Mouse (Mus musculus) embryonic facial prominence, embryonic 13.5 days (tissue): ENCODE results near the gene Hemk1. TPM values are rescaled to one million over a fixed set of nuclear protein-coding genes. Genes with fewer than 3 reads are reported as not detected.

Source experiments
- ATAC-seq: fragments of 200-750 bp; cut with Nextera tagmentation; 2 replicates; pipeline ENCODE4 v1.8.0; 2017; ENCODE audit warnings: low read depth; ENCODE audit not compliant: insufficient number of reproducible peaks, insufficient read depth, low FRiP score, low TSS enrichment
- H3K27ac ChIP-seq: fragments of 300-500 bp; sonication (generic); 2 replicates; pipeline ENCODE4 v1.5.1; 2015; ENCODE audit warnings: moderate library complexity, mild to moderate bottlenecking, inconsistent platforms
- H3K27me3 ChIP-seq: fragments of 300-500 bp; sonication (generic); 2 replicates; pipeline ENCODE4 v1.6.1; 2015; ENCODE audit warnings: mild to moderate bottlenecking, inconsistent platforms
- H3K36me3 ChIP-seq: fragments of 300-500 bp; sonication (generic); 2 replicates; pipeline ENCODE4 v1.6.1; 2015; ENCODE audit warnings: mild to moderate bottlenecking, inconsistent platforms
- H3K4me1 ChIP-seq: fragments of 300-500 bp; sonication (generic); 2 replicates; pipeline ENCODE4 v1.6.1; 2015; ENCODE audit warnings: inconsistent platforms
- H3K4me2 ChIP-seq: fragments of 300-500 bp; sonication (generic); 2 replicates; pipeline ENCODE4 v1.6.1; 2015; ENCODE audit warnings: moderate library complexity, mild to moderate bottlenecking, inconsistent platforms
- H3K4me3 ChIP-seq: fragments of 300-500 bp; sonication (generic); 2 replicates; pipeline ENCODE4 v1.5.1; 2015; ENCODE audit warnings: mild to moderate bottlenecking, inconsistent platforms
- H3K9ac ChIP-seq: fragments of 300-500 bp; sonication (generic); 2 replicates; pipeline ENCODE4 v1.6.1; 2015; ENCODE audit warnings: mild to moderate bottlenecking, inconsistent platforms
- H3K9me3 ChIP-seq: fragments of 300-500 bp; sonication (generic); 2 replicates; pipeline ENCODE4 v1.6.1; 2016; ENCODE audit warnings: inconsistent platforms
- WGBS: fragments of 180-500 bp; shearing (Covaris S2); methylation state at CpG from one replicate; pipeline ENCODE4 v1.1.7; 2015; ENCODE audit warnings: mixed read lengths; 5-methylcytosine and 5-hydroxymethylcytosine counted together
- polyA plus RNA-seq: library from polyadenylated mRNA; unstranded; fragments of >200 nt; fragmentation: Nextera tagmentation; extraction: Ambion mirVana; gene quantifications from 2 replicates; pipeline ENCODE4 v1.2.1, GENCODE M21; 2015

The Hemk1 gene
- polyA plus RNA-seq, 1 experiment from 2014 or later = 12.1 TPM

- ATAC-seq = no peak
- 96% methylated on average over 1 of the region's 1 CpGs for WGBS
Measured at GRCm38 (mm10) chr9:107368302-107368701, 30.2 kb upstream of the Hemk1 start.

DNA sequence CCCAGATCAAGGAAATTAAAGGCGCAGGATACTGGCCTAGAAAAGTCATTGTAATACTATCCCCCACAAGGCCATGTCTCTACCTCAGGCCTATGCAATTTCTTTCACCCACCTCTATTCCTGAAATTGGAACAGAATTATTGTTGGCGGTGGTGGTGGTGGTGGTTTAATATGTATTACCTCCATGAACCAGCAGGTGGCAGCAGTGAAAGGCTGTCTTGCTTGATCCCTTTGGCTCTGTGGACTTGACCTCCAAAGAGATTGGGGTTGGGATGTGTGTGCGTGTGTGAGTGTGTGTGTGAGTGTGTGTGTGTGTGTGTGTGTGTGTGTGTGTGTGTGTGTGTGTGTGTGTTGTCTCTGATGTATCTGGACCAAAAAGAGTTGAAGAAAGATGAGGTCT is 28.5 kb upstream of the Hemk1 start:
- H3K9me3 ChIP-seq = no peaks in the 10 kb centered on the region
- ATAC-seq = no peak
- no peak overlapping the region for H3K9ac ChIP-seq
- H3K4me2 ChIP-seq = no peak overlapping the region
- no peaks in the 10 kb centered on the region for H3K4me1 ChIP-seq
- no peaks in the 10 kb centered on the region for H3K36me3 ChIP-seq
- WGBS = 2% methylated on average over 3 of the region's 3 CpGs
- H3K27me3 ChIP-seq = peaks cover 23% of the 10 kb centered on the region; the same call in 1 of the 2 replicates
- H3K4me3 ChIP-seq = no peak overlapping the region
- H3K27ac ChIP-seq = no peak overlapping the region

More at GRCm38 (mm10) chr9:107368302-107368701, 30.2 kb upstream of the Hemk1 start:
- Histone ChIP-seq H3K4me3 (no peak overlapping the region), H3K36me3 (no peaks in the 10 kb centered on the region), H3K4me2 (no peak overlapping the region), H3K27me3 (peaks cover 32% of the 10 kb centered on the region; the same call in 1 of the 2 replicates), H3K9me3 (no peaks in the 10 kb centered on the region), H3K9ac (no peak overlapping the region), H3K27ac (no peak overlapping the region), H3K4me1 (no peaks in the 10 kb centered on the region)

DNA sequence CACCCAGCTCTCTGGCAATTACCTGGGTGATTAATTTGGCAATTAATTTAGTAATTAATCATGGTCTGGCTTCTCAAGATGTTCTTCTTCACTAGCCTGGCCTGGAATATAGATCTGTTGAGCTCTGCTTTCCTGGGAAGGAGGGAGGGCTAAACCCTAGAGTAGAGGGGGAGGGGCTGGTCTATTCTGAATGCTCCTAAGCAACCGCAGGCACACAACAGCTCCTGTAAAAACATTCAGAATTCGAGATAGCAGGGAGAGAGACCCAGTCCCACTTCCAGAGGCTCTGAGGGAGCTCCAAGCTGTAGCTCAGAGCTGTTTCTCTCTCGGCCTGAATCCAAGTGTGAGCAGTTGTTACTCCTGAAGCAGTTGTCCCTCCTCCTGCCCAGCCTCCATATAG is 22.8 kb upstream of the Hemk1 start:
- H3K9ac ChIP-seq = no peak overlapping the region
- peaks cover 9% of the 10 kb centered on the region for H3K27me3 ChIP-seq
- WGBS = 17% methylated on average over 3 of the region's 3 CpGs
- ATAC-seq = no peak
- no peak overlapping the region for H3K27ac ChIP-seq
- H3K4me3 ChIP-seq = no peak overlapping the region
- H3K9me3 ChIP-seq = no peaks in the 10 kb centered on the region
- no peak overlapping the region for H3K4me2 ChIP-seq
- no peaks in the 10 kb centered on the region for H3K4me1 ChIP-seq
- no peaks in the 10 kb centered on the region for H3K36me3 ChIP-seq

DNA sequence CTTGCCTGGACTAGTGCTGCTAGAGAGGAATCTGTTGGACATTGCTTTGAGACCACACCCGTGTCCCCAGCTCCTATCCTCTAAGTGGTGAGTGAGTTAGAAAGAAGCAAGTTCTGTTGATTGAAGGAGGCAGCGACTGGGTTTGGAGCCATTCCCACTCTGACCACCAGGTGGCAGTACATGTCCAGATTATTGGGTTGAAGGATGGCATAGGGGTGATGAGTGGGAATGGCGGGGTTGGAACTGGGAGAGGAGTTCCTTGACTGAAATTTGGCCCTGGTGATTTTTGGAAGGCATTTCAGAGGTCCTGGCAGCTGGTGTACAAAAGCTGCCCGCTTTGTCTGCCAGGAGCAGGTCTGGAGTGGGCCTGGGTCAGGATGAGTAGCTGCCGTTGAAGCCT is 19.5 kb upstream of the Hemk1 start:
- no peak overlapping the region for H3K4me3 ChIP-seq
- WGBS = 21% methylated on average over 5 of the region's 5 CpGs
- no peaks in the 10 kb centered on the region for H3K36me3 ChIP-seq
- peaks cover 17% of the 10 kb centered on the region for H3K27me3 ChIP-seq
- H3K9ac ChIP-seq = no peak overlapping the region
- no peaks in the 10 kb centered on the region for H3K9me3 ChIP-seq
- no peak for ATAC-seq
- H3K4me1 ChIP-seq = no peaks in the 10 kb centered on the region
- no peak overlapping the region for H3K4me2 ChIP-seq
- no peak overlapping the region for H3K27ac ChIP-seq

- 46% methylated on average over 7 of the region's 7 CpGs for WGBS
- Histone ChIP-seq H3K9ac (no peak overlapping the region), H3K36me3 (no peaks in the 10 kb centered on the region), H3K27ac (no peak overlapping the region), H3K27me3 (peaks cover 21% of the 10 kb centered on the region), H3K4me2 (no peak overlapping the region), H3K4me1 (no peaks in the 10 kb centered on the region), H3K4me3 (no peak overlapping the region), H3K9me3 (no peaks in the 10 kb centered on the region)
- no peak for ATAC-seq
Measured at GRCm38 (mm10) chr9:107355870-107356765, 18.0 kb upstream of the Hemk1 start.

GRCm38 (mm10) chr9:107354826-107355225 is 16.7 kb upstream of the Hemk1 start:
- 40% methylated on average over 1 of the region's 1 CpGs for WGBS
- H3K36me3 ChIP-seq = no peaks in the 10 kb centered on the region
- H3K9ac ChIP-seq = 0 out of 2 replicates have a peak overlapping the region, but pooled peaks have one; percentile 3
- H3K9me3 ChIP-seq = no peaks in the 10 kb centered on the region
- H3K4me3 ChIP-seq = no peak overlapping the region
- no peak overlapping the region for H3K27ac ChIP-seq
- no peak overlapping the region for H3K4me2 ChIP-seq
- peaks cover 21% of the 10 kb centered on the region for H3K27me3 ChIP-seq
- H3K4me1 ChIP-seq = no peaks in the 10 kb centered on the region
- no peak for ATAC-seq

GRCm38 (mm10) chr9:107349321-107349720 is 11.2 kb upstream of the Hemk1 start:
- ATAC-seq = no peak
- Histone ChIP-seq H3K9me3 (no peaks in the 10 kb centered on the region), H3K27ac (no peak overlapping the region), H3K4me2 (no peak overlapping the region), H3K4me3 (no peak overlapping the region), H3K36me3 (no peaks in the 10 kb centered on the region), H3K4me1 (0 out of 2 replicates have a peak, but pooled peaks cover 5% of the 10 kb centered on the region), H3K9ac (no peak overlapping the region), H3K27me3 (peaks cover 7% of the 10 kb centered on the region; the same call in 1 of the 2 replicates)
- 54% methylated on average over 7 of the region's 7 CpGs for WGBS

GRCm38 (mm10) chr9:107347586-107348183 is 9.5 kb upstream of the Hemk1 start:
- no peak for ATAC-seq
- no peaks in the 10 kb centered on the region for H3K9me3 ChIP-seq
- H3K4me2 ChIP-seq = no peak overlapping the region
- H3K9ac ChIP-seq = peak overlapping the region; percentile 21; the same call in 1 of the 2 replicates
- H3K36me3 ChIP-seq = no peaks in the 10 kb centered on the region
- H3K4me1 ChIP-seq = 0 out of 2 replicates have a peak, but pooled peaks cover 5% of the 10 kb centered on the region
- no peak overlapping the region for H3K27ac ChIP-seq
- no peak overlapping the region for H3K4me3 ChIP-seq
- WGBS = 72% methylated on average over 9 of the region's 9 CpGs
- peaks cover 7% of the 10 kb centered on the region for H3K27me3 ChIP-seq

GRCm38 (mm10) chr9:107346081-107346480 is 7.9 kb upstream of the Hemk1 start:
- H3K27me3 ChIP-seq = peaks cover 8% of the 10 kb centered on the region; the same call in 1 of the 2 replicates
- H3K4me1 ChIP-seq = peaks cover 8% of the 10 kb centered on the region
- ATAC-seq = no peak
- no peaks in the 10 kb centered on the region for H3K36me3 ChIP-seq
- H3K4me3 ChIP-seq = no peak overlapping the region
- H3K27ac ChIP-seq = no peak overlapping the region
- H3K9me3 ChIP-seq = no peaks in the 10 kb centered on the region
- H3K9ac ChIP-seq = no peak overlapping the region
- H3K4me2 ChIP-seq = no peak overlapping the region
- 82% methylated on average over 8 of the region's 8 CpGs for WGBS

DNA sequence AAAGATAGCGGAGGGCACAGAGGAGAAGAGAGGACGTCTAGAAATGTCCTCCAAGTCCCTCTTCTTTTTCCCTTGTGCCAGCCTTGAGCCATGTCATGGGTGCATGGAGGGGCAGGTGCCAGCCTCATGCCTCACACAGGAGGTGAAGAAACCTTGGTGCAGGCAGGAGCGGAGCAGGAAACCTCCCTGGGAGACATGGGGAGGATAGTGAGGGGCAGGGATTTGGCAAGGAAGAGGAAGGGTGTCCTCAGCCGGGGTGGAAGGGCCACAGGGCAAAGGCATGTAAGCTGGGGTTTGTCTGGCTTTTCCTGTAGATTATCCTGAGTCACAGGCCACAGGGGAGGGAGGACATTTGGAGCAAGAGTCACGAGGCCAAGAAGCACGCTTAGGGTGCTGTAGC is 5.9 kb upstream of the Hemk1 start:
- Histone ChIP-seq H3K27ac (no peak overlapping the region), H3K4me1 (peaks cover 8% of the 10 kb centered on the region), H3K36me3 (no peaks in the 10 kb centered on the region), H3K4me2 (no peak overlapping the region), H3K9ac (0 out of 2 replicates have a peak overlapping the region, but pooled peaks have one; percentile 6), H3K27me3 (peaks cover 10% of the 10 kb centered on the region; the same call in 1 of the 2 replicates), H3K9me3 (no peaks in the 10 kb centered on the region), H3K4me3 (no peak overlapping the region)
- ATAC-seq = no peak
- WGBS = 70% methylated on average over 6 of the region's 6 CpGs

DNA sequence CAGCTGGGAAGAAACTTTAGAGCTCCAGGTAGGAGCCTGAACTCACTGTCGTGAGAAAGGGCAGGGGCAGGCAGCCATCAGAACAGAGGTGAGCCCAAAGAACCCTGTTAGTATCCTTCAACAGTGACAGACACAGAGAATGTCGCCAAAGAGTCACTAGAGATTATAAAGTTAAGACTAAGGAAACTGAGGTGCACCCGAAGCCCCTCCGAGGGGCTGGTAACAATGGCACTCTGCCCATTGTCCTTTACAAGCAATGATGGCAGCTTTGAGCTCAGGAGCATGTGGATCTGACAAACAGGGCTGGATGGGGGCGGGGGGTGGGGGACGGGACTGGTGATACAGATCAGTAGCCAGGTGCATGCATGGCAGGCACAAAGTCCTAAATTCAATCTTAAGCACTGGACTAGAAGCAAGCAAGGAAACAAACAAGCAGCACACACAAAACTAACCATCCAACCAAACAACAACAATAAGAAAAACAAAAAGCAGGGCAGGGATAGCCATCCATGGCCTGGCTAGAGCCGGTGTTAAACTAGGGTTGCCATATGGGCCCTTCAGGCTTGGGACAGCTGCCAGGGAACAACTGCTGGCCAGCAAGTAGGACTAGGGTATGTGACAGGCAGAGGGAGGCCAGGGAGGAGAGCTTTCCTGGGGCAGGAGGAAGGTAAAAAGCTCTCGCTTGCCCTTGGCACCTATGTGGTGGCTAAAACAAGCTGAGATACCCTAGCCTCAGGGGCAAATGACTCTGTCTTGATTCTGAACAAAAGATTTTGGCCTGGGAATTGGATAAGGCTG is 5.2 kb upstream of the Hemk1 start:
- WGBS = 73% methylated on average over 8 of the region's 8 CpGs
- Histone ChIP-seq H3K4me2 (no peak overlapping the region), H3K36me3 (no peaks in the 10 kb centered on the region), H3K27me3 (peaks cover 10% of the 10 kb centered on the region; the same call in 1 of the 2 replicates), H3K4me1 (peaks cover 15% of the 10 kb centered on the region), H3K9ac (0 out of 2 replicates have a peak overlapping the region, but pooled peaks have one; percentile 6), H3K9me3 (no peaks in the 10 kb centered on the region), H3K27ac (no peak overlapping the region), H3K4me3 (no peak overlapping the region)
- ATAC-seq = no peak
